Mouse (Mus musculus): Measurements from ENCODE around the gene Gm3636. TPM values are rescaled to one million over a fixed set of nuclear protein-coding genes. Genes with fewer than 3 reads are reported as not detected.

Gene Gm3636
- polyA plus RNA-seq (2014; fragmentation: Illumina TruSeq; extraction: RNeasy Lipid Tissue Mini Kit (QIAGEN cat#74804); ENCODE audit: low read depth, low replicate concordance), result 1.5 TPM

DNA sequence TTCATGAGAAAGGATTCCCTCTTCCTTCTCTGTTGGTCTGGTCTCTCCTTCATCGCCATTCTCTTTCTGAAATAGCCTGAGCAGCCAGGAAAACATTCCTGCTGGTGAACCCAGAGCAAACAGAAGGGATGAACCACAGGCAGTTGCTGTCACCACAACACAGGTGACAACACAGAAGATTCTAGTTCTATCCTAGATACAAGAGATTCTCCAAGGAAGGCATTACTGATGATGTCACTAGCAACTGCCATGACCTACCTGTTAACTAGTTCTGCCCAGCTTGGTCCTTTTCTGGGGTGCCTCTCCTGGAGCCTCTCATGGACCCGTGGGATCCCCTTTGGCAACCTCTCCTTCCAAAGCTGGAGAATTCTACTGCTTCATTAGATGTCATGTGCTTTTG, at the start of gene Gm3636:
Gene Gm3636, minus strand, starts transcription at position 101 of the 400 bp plus-strand sequence.

GRCm38 (mm10) chr14:6774311-6774710, 32.2 kb upstream of the Gm3636 start, which contains the start of gene Gm8362:
TSS of gene Gm8362 (minus strand) at chr14:6774411.

GRCm38 (mm10) chr14:6720151-6720550, 22.0 kb downstream of the Gm3636 start, which contains the start of gene Gm8050:
TSS of gene Gm8050 (minus strand) at chr14:6720251.

Other genes with a start within 250 kb of the Gm3636 start
- not detected for gene Gm8356, start 205.0 kb downstream of the Gm3636 start, polyA plus RNA-seq (2014; fragmentation: Illumina TruSeq; extraction: RNeasy Lipid Tissue Mini Kit (QIAGEN cat#74804); ENCODE audit: low read depth, low replicate concordance)
- not detected for gene Gm3629, start 151.7 kb downstream of the Gm3636 start, polyA plus RNA-seq (2014; fragmentation: Illumina TruSeq; extraction: RNeasy Lipid Tissue Mini Kit (QIAGEN cat#74804); ENCODE audit: low read depth, low replicate concordance)
- gene Gm3460, start 119.9 kb downstream of the Gm3636 start, polyA plus RNA-seq (2014; fragmentation: Illumina TruSeq; extraction: RNeasy Lipid Tissue Mini Kit (QIAGEN cat#74804); ENCODE audit: low read depth, low replicate concordance), result not detected
- not detected for gene Gm10251, start 58.2 kb downstream of the Gm3636 start, polyA plus RNA-seq (2014; fragmentation: Illumina TruSeq; extraction: RNeasy Lipid Tissue Mini Kit (QIAGEN cat#74804); ENCODE audit: low read depth, low replicate concordance)
- gene Gm8050, start 22.1 kb downstream of the Gm3636 start, polyA plus RNA-seq (2014; fragmentation: Illumina TruSeq; extraction: RNeasy Lipid Tissue Mini Kit (QIAGEN cat#74804); ENCODE audit: low read depth, low replicate concordance), result not detected
- not detected for gene Gm8362, start 32.1 kb upstream of the Gm3636 start, polyA plus RNA-seq (2014; fragmentation: Illumina TruSeq; extraction: RNeasy Lipid Tissue Mini Kit (QIAGEN cat#74804); ENCODE audit: low read depth, low replicate concordance)
- gene Gm3642, start 98.0 kb upstream of the Gm3636 start, polyA plus RNA-seq (2014; fragmentation: Illumina TruSeq; extraction: RNeasy Lipid Tissue Mini Kit (QIAGEN cat#74804); ENCODE audit: low read depth, low replicate concordance), result not detected
- not detected for gene Gm3667, start 147.6 kb upstream of the Gm3636 start, polyA plus RNA-seq (2014; fragmentation: Illumina TruSeq; extraction: RNeasy Lipid Tissue Mini Kit (QIAGEN cat#74804); ENCODE audit: low read depth, low replicate concordance)
- gene Gm6356, start 231.5 kb upstream of the Gm3636 start, polyA plus RNA-seq (2014; fragmentation: Illumina TruSeq; extraction: RNeasy Lipid Tissue Mini Kit (QIAGEN cat#74804); ENCODE audit: low read depth, low replicate concordance), result not detected